9 mouse cellular contexts compared by ENCODE assay signal in genomic region chr5:73761236-73761635, GRCm38 (mm10).
"Had no signal": no experiment of that assay in that cellular context is flagged by ENCODE, and none has a peak within 500 bp of the region (broad histone marks: within the 10 kb centered on the region; RNA-seq: fewer than 3 reads in every experiment).

No protein-coding gene starts in this region.

- H3K9me3 ChIP-seq: liver, embryonic 12.5 days; midbrain, embryonic 12.5 days; neural tube, embryonic 15.5 days had no signal

- H3K4me2 ChIP-seq: liver, embryonic 12.5 days; lung, embryonic 14.5 days; midbrain, embryonic 12.5 days; neural tube, embryonic 15.5 days had no signal

- H3K27ac ChIP-seq: liver, embryonic 12.5 days; midbrain, embryonic 12.5 days; neural tube, embryonic 15.5 days; stomach, postnatal 0 days had no signal

- ATAC-seq: intestine, postnatal 0 days; liver, embryonic 12.5 days had no signal

- H3K36me3 ChIP-seq: liver, embryonic 12.5 days; midbrain, embryonic 12.5 days; neural tube, embryonic 15.5 days had no signal

- H3K27me3 ChIP-seq: liver, embryonic 12.5 days; midbrain, embryonic 12.5 days; neural tube, embryonic 15.5 days had no signal

- H3K4me1 ChIP-seq: liver, embryonic 12.5 days had no signal

- DNase-seq: thymus, adult 18-20 months; thymus, postnatal 14 days had no signal

- H3K4me3 ChIP-seq: liver, embryonic 12.5 days; midbrain, embryonic 12.5 days; myocyte; neural tube, embryonic 15.5 days had no signal

- H3K9ac ChIP-seq: liver, embryonic 12.5 days; lung, embryonic 14.5 days; midbrain, embryonic 12.5 days; neural tube, embryonic 15.5 days had no signal
